Mouse (Mus musculus): Measurements from ENCODE around the gene Sfmbt1.
A peak's percentile ranks its signal among the peaks of the same experiment; 100 is the strongest.

- TF ChIP-seq ZNF384 (IDR thresholded peaks at IDR 0.05; ENCODE audit: low read depth, low read length) (peak; percentile 46; the same call in 1 of the 2 replicates), MAFK (IDR thresholded peaks at IDR 0.05; ENCODE audit: insufficient read depth, low read depth, low read length) (no peak)
Observed at GRCm38 (mm10) chr14:30716051-30716952, 1.7 kb downstream of the Sfmbt1 start.

Measured in ES-E14 (cell line).